Mouse (Mus musculus) CH12.LX (cell line): Measurements from ENCODE around the gene Usp49.

Source experiments
- CHD1 ChIP-seq: IDR thresholded peaks from 2 replicates; pipeline ENCODE4 v1.6.1; 2012; ENCODE audit warnings: low read depth, low read length, improper control_type of control experiment, inconsistent platforms
- CHD2 ChIP-seq: IDR thresholded peaks from 2 replicates; pipeline ENCODE4 v1.6.1; 2011; ENCODE audit warnings: low read length, improper control_type of control experiment
- CTCF ChIP-seq, 2 experiments: IDR thresholded peaks in 1 of 2; conservative IDR thresholded peaks in 1 of 2; 2 replicates each; pipeline ENCODE4 v1.5.1; 2011 to 2012; ENCODE audit warnings: low read depth in 2 of 2, low read length in 2 of 2, improper control_type of control experiment in 1 of 2, inconsistent platforms in 1 of 2, mild to moderate bottlenecking in 1 of 2, moderate library complexity in 1 of 2
- POLR2A ChIP-seq: IDR thresholded peaks from 2 replicates; pipeline ENCODE4 v1.6.1; 2011; ENCODE audit warnings: low read depth, mild to moderate bottlenecking, improper control_type of control experiment, low read length
- SIN3A ChIP-seq: IDR thresholded peaks from 2 replicates; pipeline ENCODE4 v1.6.1; 2012; ENCODE audit warnings: low read length, improper control_type of control experiment, inconsistent platforms
- SMC3 ChIP-seq: IDR thresholded peaks from 2 replicates; pipeline ENCODE4 v1.6.1; 2011; ENCODE audit warnings: low read depth, low read length, improper control_type of control experiment

DNA sequence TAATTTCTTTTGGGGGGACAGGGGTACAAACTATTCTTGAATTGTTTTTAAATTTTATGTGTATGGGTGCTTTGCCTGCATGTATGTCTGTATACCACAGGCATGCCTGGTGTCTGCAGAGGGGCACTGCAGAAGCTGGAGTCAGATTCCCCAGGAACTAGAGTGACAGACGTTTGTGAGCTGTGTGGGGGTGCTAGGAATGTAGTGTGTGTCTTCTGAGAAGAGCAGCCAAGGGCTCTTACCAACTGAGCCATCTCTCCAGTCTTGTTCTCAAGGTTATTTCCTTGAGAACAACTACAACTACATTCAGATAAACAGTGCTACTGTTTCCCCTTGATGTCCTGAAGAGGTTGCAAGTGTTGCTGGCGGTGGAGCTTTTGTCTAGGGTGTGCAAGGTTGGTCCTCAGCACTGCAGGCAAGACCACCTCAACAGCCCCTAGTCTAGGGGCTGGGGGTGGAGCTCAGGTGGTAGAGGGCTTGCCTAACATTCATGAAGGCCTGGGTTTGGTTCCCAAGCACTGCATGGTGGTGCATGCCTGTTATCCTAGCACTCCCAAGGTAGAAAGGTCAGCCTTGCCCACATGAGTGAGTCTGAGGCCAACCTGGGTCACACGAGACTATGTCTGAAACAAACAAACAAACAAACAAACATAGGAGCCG, 1.8 kb downstream of the Usp49 start:
- TF ChIP-seq CTCF (conservative IDR thresholded peaks at IDR 0.05 in 1 of 2, IDR thresholded peaks at IDR 0.05 in 1 of 2; ENCODE audit: low read depth in 2 of 2, low read length in 2 of 2) (no peak), CHD2 (no peak), POLR2A (no peak), SMC3 (no peak), CHD1 (no peak), SIN3A (no peak)
